Mouse (Mus musculus): ENCODE data around the gene Xrn2. TPM values are rescaled to one million over a fixed set of nuclear protein-coding genes. Genes with fewer than 3 reads are reported as not detected.

Gene Xrn2
- polyA plus RNA-seq, 1 experiment from 2014 or later, result 70.3 TPM

DNA sequence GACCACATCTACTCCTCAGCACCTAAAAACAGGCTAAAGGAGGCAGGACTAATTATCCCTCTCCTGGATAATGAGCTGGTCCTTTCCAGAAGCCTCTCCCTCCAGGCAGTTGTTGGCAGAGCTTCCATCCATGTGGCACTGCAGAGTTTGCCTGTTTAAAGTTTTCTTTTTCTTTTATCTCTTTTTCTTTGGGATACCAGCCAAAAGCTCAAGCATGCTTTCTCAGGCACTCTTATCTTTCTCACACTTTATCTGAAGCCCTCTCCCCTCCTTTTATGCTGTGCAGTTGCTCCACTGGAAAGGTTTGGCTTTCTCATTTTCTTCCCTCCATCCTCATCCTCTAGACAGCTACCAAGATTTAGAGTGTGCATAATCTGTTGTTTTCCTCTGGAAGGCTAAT is 26.4 kb upstream of the Xrn2 start:
- H3K36me3 ChIP-seq (ENCODE audit: insufficient read depth, low read length), result no peaks in the 10 kb centered on the region
- H3K4me2 ChIP-seq (ENCODE audit: low read length), result no peak overlapping the region
- H3K9me3 ChIP-seq (replicated peaks; ENCODE audit: low read length), result no peaks in the 10 kb centered on the region
- H3K27me3 ChIP-seq (ENCODE audit: insufficient read depth, low read length), result no peaks in the 10 kb centered on the region
- H3K27ac ChIP-seq, result no peak overlapping the region
- DNase-seq (ENCODE audit: low spot score) (no peak), ATAC-seq (replicated peaks; ENCODE audit: low FRiP score, low read depth) (no peak)
- H3K4me3 ChIP-seq (replicated peaks; ENCODE audit: low read depth, low read length), result no peak overlapping the region
- TF ChIP-seq CTCF (IDR thresholded peaks at IDR 0.05; ENCODE audit: low read depth), result no peak
- H3K4me1 ChIP-seq (replicated peaks; ENCODE audit: insufficient read depth, low read length), result no peaks in the 10 kb centered on the region
- H3K9ac ChIP-seq (ENCODE audit: low read depth, low read length), result no peak overlapping the region

- ATAC-seq (replicated peaks; ENCODE audit: low FRiP score, low read depth) (no peak), DNase-seq (ENCODE audit: low spot score) (no peak)
- H3K4me1 ChIP-seq (replicated peaks; ENCODE audit: insufficient read depth, low read length), result peaks cover 8% of the 10 kb centered on the region; the same call in 1 of the 2 replicates
- no peak overlapping the region for H3K4me2 ChIP-seq (ENCODE audit: low read length)
- TF ChIP-seq CTCF (IDR thresholded peaks at IDR 0.05; ENCODE audit: low read depth), result no peak
- no peaks in the 10 kb centered on the region for H3K36me3 ChIP-seq (ENCODE audit: insufficient read depth, low read length)
- 91% methylated on average over 2 of the region's 2 CpGs for WGBS
- no peaks in the 10 kb centered on the region for H3K27me3 ChIP-seq (ENCODE audit: insufficient read depth, low read length)
- no peaks in the 10 kb centered on the region for H3K9me3 ChIP-seq (replicated peaks; ENCODE audit: low read length)
- no peak overlapping the region for H3K27ac ChIP-seq
- H3K9ac ChIP-seq (ENCODE audit: low read depth, low read length), result no peak overlapping the region
- H3K4me3 ChIP-seq (replicated peaks; ENCODE audit: low read depth, low read length), result no peak overlapping the region
Measured at GRCm38 (mm10) chr2:147007265-147007664, 5.5 kb upstream of the Xrn2 start.

- H3K36me3 ChIP-seq (ENCODE audit: insufficient read depth, low read length), result no peaks in the 10 kb centered on the region
- H3K9ac ChIP-seq (ENCODE audit: low read depth, low read length), result no peak overlapping the region
- H3K27me3 ChIP-seq (ENCODE audit: insufficient read depth, low read length), result no peaks in the 10 kb centered on the region
- ATAC-seq (replicated peaks; ENCODE audit: low FRiP score, low read depth) (no peak), DNase-seq (ENCODE audit: low spot score) (no peak)
- H3K27ac ChIP-seq, result no peak overlapping the region
- H3K4me1 ChIP-seq (replicated peaks; ENCODE audit: insufficient read depth, low read length), result peaks cover 8% of the 10 kb centered on the region; the same call in 1 of the 2 replicates
- no peaks in the 10 kb centered on the region for H3K9me3 ChIP-seq (replicated peaks; ENCODE audit: low read length)
- H3K4me3 ChIP-seq (replicated peaks; ENCODE audit: low read depth, low read length), result no peak overlapping the region
- H3K4me2 ChIP-seq (ENCODE audit: low read length), result no peak overlapping the region
- TF ChIP-seq CTCF (IDR thresholded peaks at IDR 0.05; ENCODE audit: low read depth), result no peak
Measured at GRCm38 (mm10) chr2:147009084-147009483, 3.7 kb upstream of the Xrn2 start.

GRCm38 (mm10) chr2:147010141-147010540 is 2.7 kb upstream of the Xrn2 start:
- Histone ChIP-seq H3K27me3 (ENCODE audit: insufficient read depth, low read length) (no peaks in the 10 kb centered on the region), H3K9ac (ENCODE audit: low read depth, low read length) (no peak overlapping the region), H3K9me3 (replicated peaks; ENCODE audit: low read length) (no peaks in the 10 kb centered on the region), H3K4me2 (ENCODE audit: low read length) (no peak overlapping the region), H3K4me3 (replicated peaks; ENCODE audit: low read depth, low read length) (no peak overlapping the region), H3K27ac (no peak overlapping the region), H3K4me1 (replicated peaks; ENCODE audit: insufficient read depth, low read length) (peaks cover 8% of the 10 kb centered on the region; the same call in 1 of the 2 replicates), H3K36me3 (ENCODE audit: insufficient read depth, low read length) (no peaks in the 10 kb centered on the region)
- no peak for DNase-seq (ENCODE audit: low spot score)
- no peak for ATAC-seq (replicated peaks; ENCODE audit: low FRiP score, low read depth)
- WGBS, result 94% methylated on average over 4 of the region's 4 CpGs
- no peak for TF ChIP-seq CTCF (IDR thresholded peaks at IDR 0.05; ENCODE audit: low read depth)

- TF ChIP-seq CTCF (IDR thresholded peaks at IDR 0.05; ENCODE audit: low read depth), result no peak
- WGBS, result 91% methylated on average over 9 of the region's 9 CpGs
- Histone ChIP-seq H3K4me3 (replicated peaks; ENCODE audit: low read depth, low read length) (no peak overlapping the region), H3K4me1 (replicated peaks; ENCODE audit: insufficient read depth, low read length) (peaks cover 8% of the 10 kb centered on the region; the same call in 1 of the 2 replicates), H3K27me3 (ENCODE audit: insufficient read depth, low read length) (no peaks in the 10 kb centered on the region), H3K27ac (no peak overlapping the region), H3K9me3 (replicated peaks; ENCODE audit: low read length) (no peaks in the 10 kb centered on the region), H3K9ac (ENCODE audit: low read depth, low read length) (no peak overlapping the region), H3K4me2 (ENCODE audit: low read length) (no peak overlapping the region), H3K36me3 (ENCODE audit: insufficient read depth, low read length) (no peaks in the 10 kb centered on the region)
- ATAC-seq (replicated peaks; ENCODE audit: low FRiP score, low read depth) (no peak), DNase-seq (ENCODE audit: low spot score) (no peak)
Measured at GRCm38 (mm10) chr2:147010952-147011351, 1.8 kb upstream of the Xrn2 start.

GRCm38 (mm10) chr2:147011474-147012140 is 1.2 kb upstream of the Xrn2 start:
- H3K4me1 ChIP-seq (replicated peaks; ENCODE audit: insufficient read depth, low read length), result peaks cover 8% of the 10 kb centered on the region; the same call in 1 of the 2 replicates
- WGBS, result 49% methylated on average over 3 of the region's 3 CpGs
- no peaks in the 10 kb centered on the region for H3K9me3 ChIP-seq (replicated peaks; ENCODE audit: low read length)
- DNase-seq (ENCODE audit: low spot score) (no peak), ATAC-seq (replicated peaks; ENCODE audit: low FRiP score, low read depth) (no peak)
- H3K9ac ChIP-seq (ENCODE audit: low read depth, low read length), result peak overlapping the region; percentile 83
- H3K36me3 ChIP-seq (ENCODE audit: insufficient read depth, low read length), result no peaks in the 10 kb centered on the region
- no peaks in the 10 kb centered on the region for H3K27me3 ChIP-seq (ENCODE audit: insufficient read depth, low read length)
- peak overlapping the region; percentile 86 for H3K4me3 ChIP-seq (replicated peaks; ENCODE audit: low read depth, low read length)
- peak overlapping the region; percentile 61 for H3K4me2 ChIP-seq (ENCODE audit: low read length)
- H3K27ac ChIP-seq, result peak overlapping the region; percentile 97
- TF ChIP-seq CTCF (IDR thresholded peaks at IDR 0.05; ENCODE audit: low read depth), result no peak

Measured in kidney, postnatal 0 days (tissue).